Mouse (Mus musculus) CH12.LX (cell line): ENCODE measurements around the gene Rint1. TPM values are rescaled to one million over a fixed set of nuclear protein-coding genes. Genes with fewer than 3 reads are reported as not detected.

Source experiments
- DNase-seq: peaks from one replicate; pipeline ENCODE4 v3.0.0-alpha.2; 2013; ENCODE audit errors: extremely low read depth
- H3K27ac ChIP-seq: 2 replicates; pipeline ENCODE4 v1.5.1; 2012; ENCODE audit warnings: low read depth, mild to moderate bottlenecking, control low read depth, moderate library complexity; ENCODE audit not compliant: insufficient read depth
- H3K27me3 ChIP-seq: replicated peaks from 2 replicates; pipeline ENCODE3; 2012; ENCODE audit warnings: inconsistent platforms
- H3K36me3 ChIP-seq, 2 experiments: replicated peaks in 1 of 2; 2 replicates each; pipeline versions ENCODE3 to v1.6.1; 2012; ENCODE audit warnings: inconsistent platforms in 1 of 2, low read length in 1 of 2, mild to moderate bottlenecking in 1 of 2, mixed read lengths in 1 of 2, moderate library complexity in 1 of 2; ENCODE audit not compliant: control insufficient read depth in 1 of 2, insufficient read depth in 1 of 2
- H3K4me1 ChIP-seq, 2 experiments: 2 replicates each; pipeline ENCODE4 v1.6.1; 2012; ENCODE audit warnings: inconsistent platforms in 1 of 2, moderate library complexity in 1 of 2; ENCODE audit not compliant: insufficient read depth in 2 of 2, control insufficient read depth in 1 of 2
- H3K4me2 ChIP-seq: 2 replicates; pipeline ENCODE4 v1.6.1; 2012; ENCODE audit warnings: low read depth, mild to moderate bottlenecking, control low read depth; ENCODE audit not compliant: poor library complexity, insufficient read depth, severe bottlenecking
- H3K4me3 ChIP-seq, 3 experiments: fragments of 150-350 bp in 1 of 3; sonication (generic) in 1 of 3; replicated peaks in 1 of 3; 2 replicates each; pipeline versions ENCODE3 to v1.5.1; 2011 to 2012; ENCODE audit warnings: low read depth in 2 of 3, low read length in 2 of 3, mild to moderate bottlenecking in 2 of 3, moderate library complexity in 2 of 3, control low read depth in 1 of 3, improper control_type of control experiment in 1 of 3, inconsistent platforms in 1 of 3, mixed read lengths in 1 of 3; ENCODE audit not compliant: poor library complexity in 1 of 3
- H3K79me2 ChIP-seq: replicated peaks from 2 replicates; pipeline ENCODE4 v1.6.1; 2012; ENCODE audit warnings: mild to moderate bottlenecking, moderate library complexity; ENCODE audit not compliant: control insufficient read depth, poor library complexity, insufficient read depth, severe bottlenecking; ENCODE audit errors: extremely low read depth
- H3K9ac ChIP-seq: 2 replicates; pipeline ENCODE4 v1.6.1; 2012; ENCODE audit warnings: low read depth, mild to moderate bottlenecking, control low read depth, moderate library complexity; ENCODE audit not compliant: insufficient read depth
- H3K9me3 ChIP-seq: replicated peaks from 2 replicates; pipeline ENCODE3; 2012; ENCODE audit warnings: low read length, inconsistent platforms, mixed read lengths
- BHLHE40 ChIP-seq: IDR thresholded peaks from 2 replicates; pipeline ENCODE4 v1.6.1; 2011; ENCODE audit warnings: mild to moderate bottlenecking, low read depth, low read length, improper control_type of control experiment
- CHD2 ChIP-seq: IDR thresholded peaks from 2 replicates; pipeline ENCODE4 v1.6.1; 2011; ENCODE audit warnings: low read length, improper control_type of control experiment
- ELF1 ChIP-seq: IDR thresholded peaks from 2 replicates; pipeline ENCODE4 v1.6.1; 2014; ENCODE audit warnings: low read depth, mild to moderate bottlenecking, inconsistent platforms, low read length, improper control_type of control experiment
- ETS1 ChIP-seq: conservative IDR thresholded peaks from 2 replicates; pipeline ENCODE4 v1.6.1; 2012; ENCODE audit warnings: low read depth, mild to moderate bottlenecking, inconsistent platforms, low read length, improper control_type of control experiment, moderate library complexity
- HCFC1 ChIP-seq: IDR thresholded peaks from 2 replicates; pipeline ENCODE4 v1.6.1; 2012; ENCODE audit warnings: low read depth, mild to moderate bottlenecking, inconsistent platforms, low read length, improper control_type of control experiment
- JUN ChIP-seq: IDR thresholded peaks from 2 replicates; pipeline ENCODE4 v1.6.1; 2011; ENCODE audit warnings: low read depth, mild to moderate bottlenecking, low read length, improper control_type of control experiment, moderate library complexity; ENCODE audit not compliant: insufficient read depth
- JUND ChIP-seq: conservative IDR thresholded peaks from 2 replicates; pipeline ENCODE4 v1.6.1; 2011; ENCODE audit warnings: low read depth, low read length, improper control_type of control experiment
- MAX ChIP-seq: IDR thresholded peaks from 2 replicates; pipeline ENCODE4 v1.6.1; 2011; ENCODE audit warnings: low read length, improper control_type of control experiment
- MEF2A ChIP-seq: IDR thresholded peaks from 2 replicates; pipeline ENCODE4 v1.6.1; 2014; ENCODE audit warnings: low read depth, mild to moderate bottlenecking, inconsistent platforms, low read length, improper control_type of control experiment, borderline replicate concordance
- MXI1 ChIP-seq: IDR thresholded peaks from 2 replicates; pipeline ENCODE4 v1.6.1; 2011; ENCODE audit warnings: mild to moderate bottlenecking, low read depth, low read length, improper control_type of control experiment
- MYC ChIP-seq: IDR thresholded peaks from 2 replicates; pipeline ENCODE4 v1.6.1; 2011; ENCODE audit warnings: low read depth, mild to moderate bottlenecking, improper control_type of control experiment, low read length
- NELFE ChIP-seq: IDR thresholded peaks from 2 replicates; pipeline ENCODE4 v1.6.1; 2011; ENCODE audit warnings: low read depth, low read length, improper control_type of control experiment
- NRF1 ChIP-seq: IDR thresholded peaks from 2 replicates; pipeline ENCODE4 v1.6.1; 2014; ENCODE audit warnings: low read depth, mild to moderate bottlenecking, inconsistent platforms, low read length, improper control_type of control experiment, moderate library complexity
- PAX5 ChIP-seq: IDR thresholded peaks from 2 replicates; pipeline ENCODE4 v1.6.1; 2012; ENCODE audit warnings: low read length, inconsistent platforms, mixed read lengths
- POLR2AphosphoS2 ChIP-seq: IDR thresholded peaks from 2 replicates; pipeline ENCODE4 v1.6.1; 2011; ENCODE audit warnings: low read depth, low read length, improper control_type of control experiment
- RAD21 ChIP-seq: IDR thresholded peaks from 2 replicates; pipeline ENCODE4 v1.6.1; 2011; ENCODE audit warnings: low read depth, mild to moderate bottlenecking, low read length, improper control_type of control experiment, moderate library complexity
- TBP ChIP-seq: conservative IDR thresholded peaks from 2 replicates; pipeline ENCODE4 v1.6.1; 2011; ENCODE audit warnings: low read depth, low read length, improper control_type of control experiment
- UBTF ChIP-seq: IDR thresholded peaks from 2 replicates; pipeline ENCODE4 v1.6.1; 2012; ENCODE audit warnings: low read depth, mild to moderate bottlenecking, inconsistent platforms, low read length, improper control_type of control experiment, moderate library complexity
- USF1 ChIP-seq: IDR thresholded peaks from 2 replicates; pipeline ENCODE4 v1.6.1; 2014; ENCODE audit warnings: low read depth, mild to moderate bottlenecking, inconsistent platforms, low read length, improper control_type of control experiment
- USF2 ChIP-seq: conservative IDR thresholded peaks from 2 replicates; pipeline ENCODE4 v1.6.1; 2011; ENCODE audit warnings: low read depth, low read length, improper control_type of control experiment
- ZC3H11A ChIP-seq: IDR thresholded peaks from 2 replicates; pipeline ENCODE4 v1.6.1; 2012; ENCODE audit warnings: low read depth, mild to moderate bottlenecking, inconsistent platforms, low read length, improper control_type of control experiment
- ZKSCAN1 ChIP-seq: IDR thresholded peaks from 2 replicates; pipeline ENCODE4 v1.6.1; 2012; ENCODE audit warnings: low read depth, inconsistent platforms, low read length, improper control_type of control experiment, borderline replicate concordance
- ZNF384 ChIP-seq: IDR thresholded peaks from 2 replicates; pipeline ENCODE4 v1.6.1; 2012; ENCODE audit warnings: low read depth, low read length, improper control_type of control experiment, inconsistent platforms
- dilution Hi-C: fragments of 300-500 bp; cut with MboI; formaldehyde crosslinking; loops from 2 replicates; pipeline ENCODE4 v1.14.3; 2020; ENCODE audit warnings: low sequenced_read_pairs; ENCODE audit not compliant: extremely low pct_unique_long_range_greater_than_20kb, extremely low pct_ligation_motif_present
- in situ Hi-C: fragments of 300-500 bp; cut with MboI; formaldehyde crosslinking; loops from 3 replicates; pipeline ENCODE4 v1.14.3; 2019; ENCODE audit warnings: low sequenced_read_pairs, low pct_ligation_motif_present, low pct_unique_long_range_greater_than_20kb, mixed read lengths
- polyA plus RNA-seq: library from polyadenylated mRNA; unstranded; fragments of >175 nt; gene quantifications from 2 replicates; pipeline ENCODE4 v1.2.1, GENCODE M21; 2012; ENCODE audit warnings: low read depth; ENCODE audit not compliant: insufficient read length
- total RNA-seq, 2 experiments: library from RNA; depleted of rRNA; stranded (reverse); fragments of 300-350 nt in 1 of 2; fragments of >200 nt in 1 of 2; gene quantifications; 2 replicates each; pipeline ENCODE4 v1.2.3; 2012 to 2014

Gene Rint1
- total and polyA plus RNA-seq, 3 experiments, result 14.7 to 17.6 (median 16.2) TPM

DNA sequence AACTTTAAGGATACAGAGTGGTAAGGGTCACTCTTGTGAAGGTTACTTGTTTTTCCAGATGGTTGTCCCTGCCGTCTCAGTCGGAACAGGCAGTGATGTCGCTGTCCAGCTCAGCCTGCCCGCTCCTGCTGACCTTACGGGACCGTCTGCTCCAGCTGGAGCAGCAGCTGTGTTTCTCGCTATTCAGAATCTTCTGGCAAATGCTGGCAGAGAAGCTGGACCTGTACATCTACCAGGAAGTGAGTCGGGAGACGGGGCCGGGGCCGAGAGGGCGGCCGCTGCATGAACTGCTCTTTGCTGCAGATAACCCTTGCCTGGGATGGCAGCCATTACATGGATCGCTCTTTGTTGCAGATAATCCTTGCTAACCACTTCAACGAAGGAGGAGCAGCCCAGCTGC, 29.2 kb downstream of the Rint1 start:
- H3K79me2 ChIP-seq, result no peaks in the 10 kb centered on the region
- peaks cover 14% of the 10 kb centered on the region for H3K9me3 ChIP-seq
- H3K27ac ChIP-seq, result no peak overlapping the region
- no peak for DNase-seq
- TF ChIP-seq JUND (no peak), ZC3H11A (no peak), ZKSCAN1 (no peak), MEF2A (no peak), BHLHE40 (no peak), MYC (no peak)
- TF ChIP-seq, all 38 proteins: peak for 0
- Histone ChIP-seq H3K9ac (no peak overlapping the region), H3K4me2 (no peak overlapping the region), H3K4me3 (no peak overlapping the region), H3K36me3 (peaks cover 71 to 83% of the 10 kb centered on the region in 2 experiments), H3K27me3 (no peaks in the 10 kb centered on the region), H3K4me1 (peaks cover 0 to 4% of the 10 kb centered on the region in 2 experiments; a peak in 1 of 4 replicates)
- in situ Hi-C loops (no loop called here), dilution Hi-C loops (no loop called here)

DNA sequence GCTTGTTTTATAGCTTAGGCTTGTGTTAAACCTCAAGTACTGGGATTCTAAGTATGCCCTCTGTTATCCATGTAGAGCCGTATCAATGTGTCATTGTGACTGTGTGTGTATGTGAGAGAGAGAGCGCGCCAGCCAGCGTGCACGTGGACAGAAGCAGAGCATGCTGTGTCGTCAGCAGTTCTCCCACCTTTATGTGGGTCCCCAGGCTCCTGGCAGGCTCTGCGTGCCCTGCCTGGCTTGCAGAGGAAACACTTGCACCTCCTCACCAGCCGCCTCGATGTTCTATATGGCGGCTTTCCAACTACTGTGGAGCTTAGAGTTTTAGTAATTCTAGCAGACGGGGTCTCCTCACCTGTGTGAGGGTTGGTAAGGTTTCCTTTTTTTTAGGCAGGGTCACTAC, 34.8 kb downstream of the Rint1 start:
- no peak for DNase-seq
- 0 out of 4 replicates have a peak, but pooled peaks cover 0 to 6% of the 10 kb centered on the region in 2 experiments for H3K4me1 ChIP-seq
- in situ Hi-C loops (no loop called here), dilution Hi-C loops (no loop called here)
- H3K4me2 ChIP-seq, result no peak overlapping the region
- H3K36me3 ChIP-seq, result peaks cover 19 to 37% of the 10 kb centered on the region in 2 experiments
- H3K4me3 ChIP-seq, result no peak overlapping the region
- H3K9me3 ChIP-seq, result no peaks in the 10 kb centered on the region
- no peaks in the 10 kb centered on the region for H3K79me2 ChIP-seq
- H3K9ac ChIP-seq, result no peak overlapping the region
- H3K27ac ChIP-seq, result no peak overlapping the region
- no peaks in the 10 kb centered on the region for H3K27me3 ChIP-seq
- no peak for TF ChIP-seq USF1
- no peak for TF ChIP-seq CHD2
- no peak for TF ChIP-seq NELFE
- no peak for TF ChIP-seq ELF1
- TF ChIP-seq MXI1, result no peak

DNA sequence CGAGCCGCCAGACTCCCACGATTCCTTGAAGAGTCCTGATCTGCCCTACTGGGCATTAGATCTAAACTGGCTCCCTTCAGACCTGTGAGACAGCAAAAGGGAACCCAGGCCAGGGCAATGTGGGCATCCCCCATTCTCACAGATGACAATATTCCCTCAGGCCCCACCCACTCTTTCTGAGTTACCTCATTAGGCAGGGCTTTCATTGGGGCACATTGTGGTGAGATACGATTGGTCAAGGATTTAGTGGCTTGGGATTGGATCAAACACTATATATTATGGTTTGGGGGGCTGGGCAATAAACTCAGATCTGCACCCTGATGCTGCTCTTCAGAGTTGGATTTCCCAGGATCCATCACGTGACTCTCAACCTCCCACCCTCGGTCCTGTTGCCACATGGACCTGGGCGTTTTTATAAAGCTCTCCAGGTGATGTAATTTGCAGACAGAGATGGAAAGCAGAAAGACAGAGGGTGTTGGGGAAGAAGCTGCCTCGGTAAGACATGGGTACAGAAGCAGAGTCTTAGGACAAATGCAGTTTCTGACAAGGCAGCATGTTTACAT, 36.7 kb downstream of the Rint1 start:
- dilution Hi-C loops (no loop called here), in situ Hi-C loops (no loop called here)
- no peak for DNase-seq
- H3K79me2 ChIP-seq, result no peaks in the 10 kb centered on the region
- H3K27me3 ChIP-seq, result no peaks in the 10 kb centered on the region
- H3K27ac ChIP-seq, result no peak overlapping the region
- no peaks in the 10 kb centered on the region for H3K9me3 ChIP-seq
- no peak overlapping the region for H3K4me3 ChIP-seq
- no peak overlapping the region for H3K9ac ChIP-seq
- TF ChIP-seq ZKSCAN1, result no peak
- no peak for TF ChIP-seq ETS1
- no peak for TF ChIP-seq UBTF
- TF ChIP-seq NELFE, result no peak
- no peak for TF ChIP-seq MXI1
- no peak for TF ChIP-seq USF2
- TF ChIP-seq USF1, result no peak
- TF ChIP-seq CHD2, result no peak
- no peak for TF ChIP-seq TBP
- no peak for TF ChIP-seq HCFC1
- TF ChIP-seq POLR2AphosphoS2, result no peak
- TF ChIP-seq ZNF384, result no peak
- no peak for TF ChIP-seq RAD21
- TF ChIP-seq MAX, result no peak
- TF ChIP-seq NRF1, result no peak
- TF ChIP-seq PAX5, result no peak
- no peak for TF ChIP-seq JUND
- TF ChIP-seq ZC3H11A, result no peak
- TF ChIP-seq JUN, result no peak
- no peak for TF ChIP-seq MEF2A
- no peak overlapping the region for H3K4me2 ChIP-seq
- 0 out of 4 replicates have a peak, but pooled peaks cover 2 to 6% of the 10 kb centered on the region in 2 experiments for H3K4me1 ChIP-seq
- H3K36me3 ChIP-seq, result peaks cover 10 to 21% of the 10 kb centered on the region in 2 experiments
